Comparison of ENCODE assay signal across 7 mouse cellular contexts in genomic region chr8:126694370-126694769, GRCm38 (mm10).
DNase-seq lines count a peak whose midpoint lies in the region; ATAC-seq lines count a peak whose summit lies in the region.

No protein-coding gene starts in this region.

- DNase-seq in limb, embryonic 10.5 days (ENCODE audit: low spot score), result no peak
- DNase-seq in frontal cortex, postnatal 36 days (ENCODE audit: low spot score in 2 of 2), result peak; percentile 78 to 86
- peak; percentile 72 for DNase-seq in layer of hippocampus, adult 9-11 months
- peak; percentile 81 for DNase-seq in right cerebral cortex, postnatal 25 days
- DNase-seq in spleen, postnatal 4 days (ENCODE audit: low spot score in 2 of 2), result no peak
- DNase-seq in testis, postnatal 10 days (ENCODE audit: low spot score), result no peak

- peak overlapping the region; percentile 16; the same call in 1 of the 2 replicates for H3K27ac ChIP-seq in limb, embryonic 13.5 days
- no peak overlapping the region for H3K27ac ChIP-seq in limb, embryonic 10.5 days

- H3K4me1 ChIP-seq in limb, embryonic 13.5 days, result peaks cover 14% of the 10 kb centered on the region
- H3K4me1 ChIP-seq in limb, embryonic 10.5 days, result peaks cover 23% of the 10 kb centered on the region

- WGBS in limb, embryonic 13.5 days, result 68% methylated on average over 7 of the region's 7 CpGs
- WGBS in limb, embryonic 10.5 days, result 87% methylated on average over 7 of the region's 7 CpGs

- no peak overlapping the region for H3K4me2 ChIP-seq in limb, embryonic 13.5 days (replicated peaks)

- H3K9me3 ChIP-seq in limb, embryonic 13.5 days, result no peaks in the 10 kb centered on the region
- H3K9me3 ChIP-seq in limb, embryonic 10.5 days (replicated peaks), result no peaks in the 10 kb centered on the region

- H3K36me3 ChIP-seq in limb, embryonic 13.5 days, result no peaks in the 10 kb centered on the region
- no peaks in the 10 kb centered on the region for H3K36me3 ChIP-seq in limb, embryonic 10.5 days

- no peak overlapping the region for H3K9ac ChIP-seq in limb, embryonic 13.5 days

- H3K27me3 ChIP-seq in limb, embryonic 13.5 days, result no peaks in the 10 kb centered on the region
- H3K27me3 ChIP-seq in limb, embryonic 10.5 days (ENCODE audit: low read depth, poor library complexity, severe bottlenecking), result no peaks in the 10 kb centered on the region

- no peak for ATAC-seq in limb, embryonic 13.5 days (ENCODE audit: low FRiP score, low read depth)

- H3K4me3 ChIP-seq in limb, embryonic 13.5 days, result no peak overlapping the region
- H3K4me3 ChIP-seq in limb, embryonic 10.5 days, result no peak overlapping the region

Comparison
In these comparisons a context has a peak if more than half of its experiments do, and no peak if none do; other contexts are left out.
1. DNase-seq: peak in frontal cortex, postnatal 36 days (2 of 2), layer of hippocampus, adult 9-11 months (single experiment) and right cerebral cortex, postnatal 25 days (single experiment); none in limb, embryonic 10.5 days (single experiment), spleen, postnatal 4 days (0 of 2) and testis, postnatal 10 days (single experiment).